Mouse (Mus musculus): ENCODE data around the gene Cuta.
"Not testable (repeated sequence)": the region's sequence is repeated elsewhere in the genome, so short reads cannot be mapped to it uniquely, and the experiment has no call there.

Cuta gene

GRCm38 (mm10) chr17:26935027-26935426, 4.3 kb downstream of the Cuta start:
- DNase-seq, result no peak

GRCm38 (mm10) chr17:26933885-26934827, 5.2 kb downstream of the Cuta start:
- DNase-seq, result no peak

- no peak for DNase-seq
Measured at GRCm38 (mm10) chr17:26933419-26933818, 6.0 kb downstream of the Cuta start.

GRCm38 (mm10) chr17:26932839-26933398, 6.5 kb downstream of the Cuta start, which contains the start of gene Phf1:
TSS of gene Phf1 (plus strand) at chr17:26933052.
- DNase-seq, result peak; percentile 97 to 100

- not testable (repeated sequence) for DNase-seq
Measured at GRCm38 (mm10) chr17:26931795-26932194, 7.6 kb downstream of the Cuta start.

- not testable (repeated sequence) for DNase-seq
Measured at GRCm38 (mm10) chr17:26925414-26925813, 14.0 kb downstream of the Cuta start.

- not testable (repeated sequence) for DNase-seq
Measured at GRCm38 (mm10) chr17:26922368-26922767, 17.0 kb downstream of the Cuta start.

GRCm38 (mm10) chr17:26919516-26919915, 19.9 kb downstream of the Cuta start:
- not testable (repeated sequence) for DNase-seq

GRCm38 (mm10) chr17:26918343-26918742, 21.0 kb downstream of the Cuta start:
- DNase-seq, result no peak

GRCm38 (mm10) chr17:26917560-26917959, 21.8 kb downstream of the Cuta start:
- DNase-seq, result not testable (repeated sequence)

GRCm38 (mm10) chr17:26916711-26917482, 22.5 kb downstream of the Cuta start, which contains the start of gene Kifc5b:
TSS of gene Kifc5b (plus strand) at chr17:26917091.
- peak; percentile 99 for DNase-seq

GRCm38 (mm10) chr17:26915248-26915647, 24.1 kb downstream of the Cuta start:
- no peak for DNase-seq

GRCm38 (mm10) chr17:26907506-26907905, 31.9 kb downstream of the Cuta start:
- not testable (repeated sequence) for DNase-seq

GRCm38 (mm10) chr17:26904320-26904719, 35.0 kb downstream of the Cuta start:
- no peak for DNase-seq

GRCm38 (mm10) chr17:26900916-26901315, 38.5 kb downstream of the Cuta start:
- no peak for DNase-seq

- DNase-seq, result peak; percentile 51 to 57
Measured at GRCm38 (mm10) chr17:26895578-26895977, 43.8 kb downstream of the Cuta start.

GRCm38 (mm10) chr17:26894342-26894741, 45.0 kb downstream of the Cuta start:
- DNase-seq, result no peak

GRCm38 (mm10) chr17:26893492-26893891, 45.9 kb downstream of the Cuta start:
- DNase-seq, result no peak

GRCm38 (mm10) chr17:26892635-26893375, 46.6 kb downstream of the Cuta start:
- DNase-seq, result no peak

GRCm38 (mm10) chr17:26887926-26888325, 51.4 kb downstream of the Cuta start:
- DNase-seq, result no peak

- peak; percentile 77 to 80 for DNase-seq
Measured at GRCm38 (mm10) chr17:26886047-26886749, 53.2 kb downstream of the Cuta start.

Measured in thymus, postnatal 36 days (tissue).